Mouse (Mus musculus) layer of hippocampus, adult 2 months (tissue): ENCODE data around the gene Gpr176. TPM values are rescaled to one million over a fixed set of nuclear protein-coding genes. Genes with fewer than 3 reads are reported as not detected.
A peak's percentile ranks its signal among the peaks of the same experiment; 100 is the strongest.

Experiments
- DNase-seq, 2 experiments: peaks; one replicate each; pipeline ENCODE4 v3.0.0; 2022; ENCODE audit warnings: low spot score in 2 of 2
- H3K27ac ChIP-seq: fragments of 200-600 bp; 2 replicates; pipeline ENCODE4 v1.8.1; 2022
- H3K4me3 ChIP-seq: fragments of 200-600 bp; 2 replicates; pipeline ENCODE4 v1.8.1; 2022; ENCODE audit warnings: mild to moderate bottlenecking
- CTCF ChIP-seq: fragments of 200-600 bp; conservative IDR thresholded peaks from 2 replicates; pipeline ENCODE4 v1.8.1; 2022; ENCODE audit warnings: antibody characterized with exemption, mild to moderate bottlenecking, moderate library complexity
- long read RNA-seq, 2 experiments: library from polyadenylated mRNA; stranded (forward); transcript quantifications; one replicate each; pipeline ENCODE4 v2.0.0; 2021; ENCODE audit warnings: borderline mapping rate in 2 of 2
- total RNA-seq, 2 experiments: library from RNA; stranded (reverse); gene quantifications; 2 replicates each; pipeline ENCODE4 v1.2.3; 2021

Gene Gpr176
- 10 to 100 TPM; 10.8 to 11.8 TPM for total RNA-seq
- long read RNA-seq, experiment 1, transcript Gpr176-201 (3 exons, 3,899 nt) = major isoform, 5 of 6 reads
- long read RNA-seq, experiment 1, partial matches to known transcripts = 0 of 6 reads
- long read RNA-seq, experiment 1, other reads (novel, unspliced or antisense) = 1 of 6 reads
- long read RNA-seq, experiment 2, transcript Gpr176-201 (3 exons, 3,899 nt) = major isoform, 6 of 11 reads
- long read RNA-seq, experiment 2, partial matches to known transcripts = 2 of 11 reads
- long read RNA-seq, experiment 2, other reads (novel, unspliced or antisense) = 3 of 11 reads

DNA sequence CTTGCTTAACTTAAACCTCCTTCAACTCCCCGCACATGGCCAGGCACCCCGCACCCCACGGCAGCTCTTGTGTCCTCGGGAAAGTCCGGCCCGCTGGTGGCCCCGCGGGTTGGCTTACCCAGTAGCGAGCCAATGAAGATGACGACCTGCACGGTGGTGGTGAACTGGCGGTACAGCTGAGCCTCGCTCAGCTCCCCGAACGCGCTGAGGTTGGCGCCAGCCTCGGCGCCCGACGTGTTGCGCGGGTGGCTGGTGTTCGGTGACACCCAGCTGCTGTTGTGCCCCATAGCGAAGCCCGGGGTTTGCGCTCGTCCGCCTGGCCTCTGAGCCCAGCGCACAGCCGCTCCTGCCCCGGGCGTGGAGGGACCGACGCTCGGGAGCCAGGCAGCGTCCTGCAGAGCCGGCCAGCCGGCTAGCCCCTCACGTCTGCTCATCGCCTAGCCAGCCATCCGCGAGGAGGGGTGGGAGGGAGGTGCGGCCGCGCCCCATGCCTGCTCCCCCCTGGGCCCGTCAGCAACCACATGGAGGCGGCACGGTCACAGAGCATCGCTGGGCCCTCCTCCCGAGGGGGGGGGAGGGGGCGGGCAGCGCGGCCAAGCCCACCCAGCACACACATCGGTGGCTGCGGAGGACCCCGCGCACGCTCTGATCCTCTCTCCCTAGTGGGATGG, at the start of gene Gpr176:
Gpr176 (minus strand) TSS at position 519 of the 671 bp plus-strand sequence.
- H3K27ac ChIP-seq = peak within 1 kb of the TSS; percentile 92
- peak; percentile 42 to 44 for DNase-seq
- TF ChIP-seq CTCF = no peak
- peak within 1 kb of the TSS; percentile 79 for H3K4me3 ChIP-seq

DNA sequence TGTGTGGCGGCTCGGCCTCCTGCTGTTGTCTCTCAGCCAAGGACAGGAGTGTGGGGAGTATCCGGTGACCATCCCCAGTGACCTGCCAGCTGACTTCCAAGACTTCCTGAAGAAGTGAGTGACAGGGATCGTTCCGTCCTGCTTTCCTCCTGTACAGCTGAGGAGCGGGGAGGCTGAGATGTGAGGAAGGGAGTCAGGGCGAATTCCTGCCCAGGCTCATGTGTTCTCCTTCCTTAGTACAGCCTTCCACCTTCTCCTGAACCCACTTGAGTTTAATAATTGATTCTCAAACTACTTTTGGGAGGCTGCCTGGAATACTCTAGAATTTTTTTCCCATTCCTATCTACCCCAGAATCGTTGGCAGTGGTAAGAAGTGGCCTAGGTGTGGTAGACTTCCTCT, 49.2 kb upstream of the Gpr176 start:
- Histone ChIP-seq H3K27ac (no peak overlapping the region), H3K4me3 (no peak overlapping the region)
- no peak for DNase-seq
- TF ChIP-seq CTCF = no peak

DNA sequence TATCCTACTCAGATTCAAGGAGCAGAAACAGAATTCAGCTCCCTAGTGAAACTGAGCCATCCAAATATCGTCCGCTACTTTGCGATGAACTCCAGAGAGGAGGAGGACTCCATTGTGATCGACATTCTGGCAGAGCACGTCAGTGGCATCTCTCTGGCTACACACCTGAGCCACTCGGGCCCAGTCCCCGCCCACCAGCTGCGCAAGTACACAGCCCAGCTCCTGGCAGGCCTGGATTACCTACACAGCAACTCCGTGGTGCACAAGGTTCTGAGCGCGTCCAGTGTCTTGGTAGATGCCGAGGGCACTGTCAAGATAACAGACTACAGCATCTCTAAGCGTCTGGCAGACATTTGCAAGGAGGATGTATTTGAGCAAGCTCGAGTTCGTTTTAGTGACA, 48.7 kb upstream of the Gpr176 start:
- DNase-seq = no peak
- no peak overlapping the region for H3K4me3 ChIP-seq
- H3K27ac ChIP-seq = no peak overlapping the region
- TF ChIP-seq CTCF = no peak

DNA sequence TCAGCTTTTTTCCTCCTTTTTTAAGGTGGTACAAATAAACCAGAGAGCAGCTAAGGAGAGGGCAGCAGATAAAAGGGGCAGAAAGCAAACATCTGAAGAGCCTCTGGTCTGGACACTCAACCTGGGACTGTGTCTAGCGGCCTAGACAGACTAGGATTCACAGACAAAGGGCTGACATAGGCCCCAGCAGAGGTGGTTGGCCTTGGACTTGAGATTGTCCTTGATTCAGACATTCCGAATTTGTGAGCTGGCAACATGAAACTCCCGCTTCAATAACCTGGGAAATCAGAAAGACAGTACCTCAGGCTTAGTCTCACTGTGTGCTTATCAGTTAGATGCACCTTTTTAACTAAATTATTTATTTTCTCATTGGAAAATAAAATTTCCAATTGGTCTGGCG, 44.9 kb upstream of the Gpr176 start:
- no peak overlapping the region for H3K4me3 ChIP-seq
- DNase-seq = no peak
- no peak for TF ChIP-seq CTCF
- no peak overlapping the region for H3K27ac ChIP-seq

DNA sequence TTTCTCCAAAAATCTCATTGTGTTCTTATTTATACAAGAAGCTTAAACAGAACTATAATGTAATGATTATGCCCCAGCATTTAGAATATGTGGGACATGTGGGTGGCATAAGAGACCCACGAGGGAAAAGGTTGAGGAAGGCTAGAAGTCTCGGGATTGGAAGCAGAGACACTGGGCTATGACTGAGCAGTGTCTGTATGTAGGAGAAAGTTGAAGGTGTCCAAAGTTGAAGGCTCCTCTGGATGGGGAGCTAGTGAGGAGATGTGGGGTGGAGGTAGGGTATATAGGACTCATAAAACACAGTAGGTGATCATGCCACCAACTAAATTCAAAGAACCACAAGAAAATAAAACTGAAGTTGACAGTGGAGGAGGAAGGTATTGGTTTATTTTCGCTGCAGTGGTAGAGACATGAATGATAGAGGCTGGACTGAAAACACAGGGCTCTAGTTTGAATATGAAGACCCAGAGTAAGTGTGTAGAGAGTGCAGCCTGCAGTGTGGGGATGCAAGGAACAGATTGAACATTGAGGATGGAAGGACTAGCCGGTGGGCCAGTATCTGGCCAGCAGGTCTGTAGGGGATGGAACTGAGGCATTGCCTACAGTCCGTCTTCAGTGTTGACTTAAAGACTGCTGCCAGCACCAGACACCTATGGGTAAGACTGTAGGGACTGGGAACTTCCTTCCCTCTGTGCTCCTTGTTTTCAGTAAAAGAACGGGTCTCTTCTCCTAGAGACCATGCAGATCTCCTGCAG, 42.6 kb upstream of the Gpr176 start:
- TF ChIP-seq CTCF = no peak
- no peak for DNase-seq
- Histone ChIP-seq H3K27ac (no peak overlapping the region), H3K4me3 (no peak overlapping the region)

DNA sequence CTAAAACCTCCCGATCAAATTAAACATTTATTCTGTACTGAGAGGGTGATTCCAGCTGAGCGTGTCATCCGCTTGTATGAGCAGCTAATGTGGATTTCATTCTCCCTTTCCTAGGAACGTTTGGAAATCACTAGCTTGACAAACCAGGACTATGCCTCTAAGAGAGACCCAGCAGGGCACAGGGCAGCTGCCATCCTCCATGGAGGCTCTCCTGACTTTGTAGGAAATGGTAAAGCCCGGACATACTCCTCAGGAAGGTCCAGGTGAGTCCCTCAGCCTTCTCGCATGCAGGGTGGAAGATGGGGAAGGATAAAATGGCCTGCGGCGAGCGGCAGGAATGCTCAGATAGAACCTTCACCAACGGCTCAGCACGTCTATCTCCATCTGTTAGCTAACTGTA, 39.6 kb upstream of the Gpr176 start:
- no peak overlapping the region for H3K27ac ChIP-seq
- DNase-seq = no peak
- no peak for TF ChIP-seq CTCF
- no peak overlapping the region for H3K4me3 ChIP-seq

DNA sequence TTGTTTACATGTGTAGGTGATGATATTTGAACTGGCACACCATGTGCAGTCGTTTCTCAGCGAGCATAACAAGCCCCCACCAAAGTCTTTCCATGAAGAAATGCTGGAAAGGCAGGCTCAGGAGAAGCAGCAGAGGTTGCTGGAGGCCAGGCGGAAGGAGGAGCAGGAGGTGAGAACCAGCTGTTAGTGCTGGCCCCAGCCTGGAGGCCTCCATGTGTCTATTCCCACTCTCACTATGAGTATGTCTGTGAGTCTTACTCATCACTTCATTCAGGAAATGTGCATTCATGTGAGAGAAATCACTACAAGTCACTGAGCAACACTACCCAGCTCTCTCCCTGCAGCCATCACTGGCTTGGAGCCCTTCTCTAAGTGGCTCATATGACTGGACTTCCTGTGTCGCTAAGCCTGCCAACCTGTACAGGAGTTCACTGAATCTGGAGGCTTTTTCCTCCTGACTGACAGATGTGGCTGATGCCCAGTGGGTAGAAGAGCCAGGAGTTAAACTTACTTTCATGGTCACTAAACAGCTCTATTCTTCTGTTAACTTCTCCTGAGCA, 35.2 kb upstream of the Gpr176 start:
- TF ChIP-seq CTCF = no peak
- DNase-seq = no peak

DNA sequence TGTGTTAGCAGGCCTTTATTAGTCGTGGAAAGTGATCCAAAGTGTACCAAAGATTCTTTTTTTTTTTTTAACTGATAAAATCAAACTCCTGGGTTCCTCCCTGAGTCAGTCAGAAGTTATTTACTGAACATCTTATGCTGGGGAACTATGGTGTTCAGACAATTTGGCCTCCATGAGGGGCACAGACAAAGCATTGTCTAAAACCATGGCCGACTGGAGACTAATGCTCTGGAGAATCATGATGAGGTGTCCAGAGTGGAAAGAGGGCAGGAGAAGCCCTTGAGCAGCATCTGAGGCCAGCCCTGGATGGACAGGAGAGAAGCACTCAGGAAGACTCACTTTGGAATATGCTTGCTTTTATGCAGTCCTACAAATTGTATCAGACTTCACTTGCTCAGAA, 33.6 kb upstream of the Gpr176 start:
- DNase-seq = no peak
- TF ChIP-seq CTCF = no peak
- H3K27ac ChIP-seq = no peak overlapping the region
- no peak overlapping the region for H3K4me3 ChIP-seq

More for the DNA sequence above, 35.2 kb upstream of the Gpr176 start:
- Histone ChIP-seq H3K27ac (no peak overlapping the region), H3K4me3 (no peak overlapping the region)

DNA sequence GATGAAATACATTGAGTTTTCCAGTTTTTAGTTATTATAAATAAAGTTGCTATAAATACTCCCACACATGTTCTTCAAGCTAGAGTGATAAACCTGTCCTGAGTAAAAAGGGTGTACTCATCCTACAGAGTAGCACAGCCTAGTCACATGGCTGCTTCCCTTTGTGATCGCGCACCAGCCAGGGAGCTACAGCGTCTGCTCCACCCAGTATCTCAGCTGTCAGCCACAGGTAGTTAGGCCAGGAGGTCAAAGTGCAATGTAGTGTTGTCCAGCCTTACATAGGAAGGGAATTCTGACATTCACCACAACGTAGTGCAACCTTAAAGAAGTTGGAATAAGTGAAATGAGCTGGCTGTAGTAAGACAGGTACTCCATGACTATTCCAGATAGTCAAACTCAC, 32.3 kb upstream of the Gpr176 start:
- no peak for DNase-seq
- Histone ChIP-seq H3K4me3 (no peak overlapping the region), H3K27ac (no peak overlapping the region)
- TF ChIP-seq CTCF = no peak

DNA sequence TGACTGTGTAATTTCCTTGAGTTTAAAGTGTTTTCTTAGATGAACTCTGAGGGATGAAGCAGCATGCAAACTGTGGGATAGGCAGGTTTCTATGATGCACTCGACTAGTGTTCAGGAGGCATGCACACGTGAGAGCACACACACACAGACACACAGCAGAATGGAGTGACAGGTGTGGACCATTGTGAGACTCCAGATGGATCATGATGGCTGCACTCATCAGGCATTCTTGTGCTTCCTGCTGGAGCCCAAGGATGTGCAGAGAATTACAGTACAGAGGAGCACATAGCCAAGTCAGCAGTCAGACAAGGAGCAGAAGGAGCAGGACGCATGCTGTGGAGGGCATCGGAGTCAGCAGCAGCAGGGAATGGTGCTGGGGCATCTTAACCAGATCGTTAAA, 31.1 kb upstream of the Gpr176 start:
- no peak overlapping the region for H3K4me3 ChIP-seq
- no peak overlapping the region; the same call in 1 of the 2 replicates for H3K27ac ChIP-seq
- DNase-seq = no peak
- no peak for TF ChIP-seq CTCF

DNA sequence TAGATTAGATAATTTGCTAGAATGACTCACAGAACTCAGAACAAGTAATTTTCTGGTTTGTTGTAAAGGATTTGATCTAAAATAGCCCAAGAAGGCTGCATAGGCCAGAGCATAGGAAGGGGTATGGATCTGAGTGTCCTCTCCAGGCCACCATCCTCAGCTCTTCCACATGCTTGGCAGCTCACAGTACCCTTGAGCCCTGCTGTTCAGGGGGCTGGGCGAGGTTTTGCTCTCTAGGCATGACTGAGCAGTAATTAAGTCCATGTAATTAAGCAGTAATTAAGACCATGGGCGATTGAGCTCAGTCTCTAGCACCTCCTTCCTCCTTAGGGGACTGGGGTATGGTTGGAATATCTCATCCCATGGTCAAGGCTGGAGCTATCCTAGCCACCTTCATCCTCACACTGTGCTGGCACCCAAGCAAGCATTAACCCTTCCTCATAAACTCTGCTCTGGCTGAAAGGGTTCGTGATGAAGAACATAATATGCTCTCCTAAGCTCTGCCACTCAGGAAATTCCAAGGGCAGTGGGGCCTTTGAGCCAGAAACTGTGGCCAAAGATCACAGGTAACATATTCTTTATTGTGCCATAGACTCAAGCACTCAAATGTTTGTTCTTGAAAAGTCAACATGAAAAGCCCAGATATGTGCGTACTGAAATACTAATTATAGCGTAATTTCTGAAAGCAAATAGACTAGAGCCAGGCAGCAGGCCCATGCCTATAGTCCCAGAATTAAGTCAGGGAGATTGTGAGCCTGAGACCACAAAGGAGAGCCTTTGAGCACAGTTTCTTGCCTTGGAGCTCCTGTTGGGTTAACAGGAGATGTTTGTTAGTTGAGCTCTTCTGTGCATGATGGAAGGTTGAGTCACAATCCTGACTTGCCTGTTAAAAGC, 28.9 kb upstream of the Gpr176 start:
- DNase-seq = no peak
- TF ChIP-seq CTCF = no peak
- H3K4me3 ChIP-seq = no peak overlapping the region
- no peak overlapping the region for H3K27ac ChIP-seq

DNA sequence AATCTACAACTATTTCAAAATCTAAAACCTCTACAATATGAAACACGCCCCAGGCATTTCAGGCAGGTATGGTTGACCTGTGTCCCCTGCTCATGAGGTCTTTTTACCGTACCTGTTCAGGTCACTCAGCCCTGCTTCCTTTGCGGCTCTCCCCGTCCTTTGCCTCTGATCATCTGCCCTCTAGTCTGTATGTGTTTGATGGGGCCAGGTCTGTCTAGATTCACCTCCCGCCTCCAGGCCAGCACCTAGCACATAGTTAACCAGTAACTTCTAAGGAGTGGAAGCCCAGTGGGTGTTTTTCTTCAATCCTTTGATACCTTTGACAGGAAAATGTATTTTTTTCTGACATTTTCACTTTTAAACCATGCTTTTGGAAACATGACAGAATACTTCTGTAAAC, 26.5 kb upstream of the Gpr176 start:
- TF ChIP-seq CTCF = no peak
- Histone ChIP-seq H3K4me3 (no peak overlapping the region), H3K27ac (no peak overlapping the region)
- no peak for DNase-seq
